Mouse (Mus musculus): Measurements from ENCODE around the gene Hist1h2bm. TPM values are rescaled to one million over a fixed set of nuclear protein-coding genes. Genes with fewer than 3 reads are reported as not detected.
"Not testable (repeated sequence)": the region's sequence is repeated elsewhere in the genome, so short reads cannot be mapped to it uniquely, and the experiment has no call there.

The Hist1h2bm gene
- polyA plus RNA-seq (2015; fragmentation: Nextera tagmentation; extraction: Ambion mirVana): 2.1 and 2.6 TPM in 2 replicates

DNA sequence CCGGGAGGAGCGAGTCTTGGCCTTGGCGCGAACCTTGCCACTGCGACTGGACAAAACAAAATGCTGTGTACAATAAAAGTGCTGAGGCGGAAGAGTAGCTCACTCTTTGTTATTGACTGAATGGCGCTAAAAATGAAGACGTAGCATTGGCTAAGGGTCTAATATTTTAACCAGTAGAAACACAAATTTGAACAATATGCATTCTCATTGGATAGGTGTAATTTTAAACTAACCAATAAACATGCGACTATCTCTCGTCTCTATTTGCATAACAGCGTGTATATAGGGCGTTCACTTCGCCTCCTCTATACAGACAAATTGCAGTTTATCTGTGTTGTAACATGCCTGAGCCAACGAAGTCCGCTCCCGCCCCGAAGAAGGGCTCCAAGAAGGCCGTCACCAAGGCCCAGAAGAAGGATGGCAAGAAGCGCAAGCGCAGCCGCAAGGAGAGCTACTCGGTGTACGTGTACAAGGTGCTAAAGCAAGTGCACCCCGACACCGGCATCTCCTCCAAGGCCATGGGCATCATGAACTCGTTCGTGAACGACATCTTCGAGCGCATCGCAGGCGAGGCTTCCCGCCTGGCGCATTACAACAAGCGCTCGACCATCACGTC is at the start of gene Hist1h2bm:
Gene Hist1h2bm (plus strand): TSS at position 288 of the 616 bp plus-strand sequence.
- not testable (repeated sequence) for H3K9me3 ChIP-seq, H3K27me3 ChIP-seq, H3K36me3 ChIP-seq
- peak within 1 kb of the TSS; percentile 67 for H3K9ac ChIP-seq (replicated peaks)
- peak within 1 kb of the TSS; percentile 45 for H3K4me3 ChIP-seq
- ATAC-seq (replicated peaks): peak; percentile 98
- peak within 1 kb of the TSS; percentile 64 for H3K4me2 ChIP-seq (replicated peaks)
- peak within 1 kb of the TSS; percentile 94 for H3K27ac ChIP-seq (replicated peaks)
- peaks cover 40% of the 10 kb centered on the region for H3K4me1 ChIP-seq
- WGBS: under 1% methylated on average over 37 of the region's 37 CpGs

DNA sequence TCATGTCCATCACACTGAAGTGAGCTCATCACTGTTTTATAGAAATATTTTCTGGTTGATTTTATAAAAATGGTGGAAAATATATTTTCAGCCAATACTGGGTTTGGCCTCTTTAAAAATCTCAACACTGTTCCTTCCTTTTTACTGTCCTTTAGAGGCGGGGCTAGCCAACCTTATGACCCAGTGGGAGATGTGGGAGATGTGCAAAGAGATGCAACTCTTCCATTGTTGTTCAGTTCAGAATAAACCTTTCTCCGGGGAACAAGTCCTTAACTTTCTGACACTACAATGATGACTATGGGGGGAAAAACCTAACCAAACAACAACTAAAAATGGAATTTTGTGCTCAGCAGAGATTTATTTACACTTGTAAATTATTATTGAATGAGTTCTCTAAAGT is 44.5 kb upstream of the Hist1h2bm start, which contains the start of gene Olfr1360:
Gene Olfr1360 (minus strand): TSS at position 101 of the 400 bp plus-strand sequence.
- H3K27ac ChIP-seq (replicated peaks): no peak within 1 kb of the TSS
- H3K4me1 ChIP-seq: no peaks in the 10 kb centered on the region
- H3K4me2 ChIP-seq (replicated peaks): no peak within 1 kb of the TSS
- H3K9ac ChIP-seq (replicated peaks): no peak within 1 kb of the TSS
- no peaks in the 10 kb centered on the region for H3K27me3 ChIP-seq
- H3K4me3 ChIP-seq: no peak within 1 kb of the TSS
- H3K9me3 ChIP-seq: no peaks in the 10 kb centered on the region
- 76% methylated on average over 2 of the region's 2 CpGs for WGBS
- no peaks in the 10 kb centered on the region for H3K36me3 ChIP-seq
- no peak for ATAC-seq (replicated peaks)

DNA sequence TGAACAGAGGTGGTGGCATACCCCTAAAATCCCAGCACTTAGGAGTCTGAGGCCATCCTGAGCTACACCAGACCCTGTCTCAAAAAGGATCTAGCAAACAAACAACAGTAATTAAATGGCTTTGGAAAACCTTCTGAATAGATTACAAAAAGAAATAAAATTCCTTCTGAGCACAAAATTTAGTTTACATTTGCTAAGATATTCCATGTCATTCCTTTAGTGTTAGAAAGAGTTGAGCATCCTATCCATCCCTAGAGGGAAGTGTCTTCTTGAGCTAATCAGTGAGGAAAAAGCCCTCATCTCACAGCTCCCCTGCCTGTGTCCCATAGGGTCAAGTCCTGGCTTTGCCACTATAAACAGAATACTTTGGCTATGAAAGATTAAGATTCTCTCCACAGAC is 24.0 kb upstream of the Hist1h2bm start, which contains the start of gene Olfr1359:
Gene Olfr1359 (plus strand): TSS at position 301 of the 400 bp plus-strand sequence.
- Histone ChIP-seq H3K4me3 (no peak within 1 kb of the TSS), H3K4me2 (replicated peaks) (no peak within 1 kb of the TSS), H3K27me3 (no peaks in the 10 kb centered on the region), H3K9me3 (no peaks in the 10 kb centered on the region), H3K36me3 (no peaks in the 10 kb centered on the region), H3K4me1 (no peaks in the 10 kb centered on the region), H3K27ac (replicated peaks) (no peak within 1 kb of the TSS), H3K9ac (replicated peaks) (no peak within 1 kb of the TSS)
- ATAC-seq (replicated peaks): no peak

DNA sequence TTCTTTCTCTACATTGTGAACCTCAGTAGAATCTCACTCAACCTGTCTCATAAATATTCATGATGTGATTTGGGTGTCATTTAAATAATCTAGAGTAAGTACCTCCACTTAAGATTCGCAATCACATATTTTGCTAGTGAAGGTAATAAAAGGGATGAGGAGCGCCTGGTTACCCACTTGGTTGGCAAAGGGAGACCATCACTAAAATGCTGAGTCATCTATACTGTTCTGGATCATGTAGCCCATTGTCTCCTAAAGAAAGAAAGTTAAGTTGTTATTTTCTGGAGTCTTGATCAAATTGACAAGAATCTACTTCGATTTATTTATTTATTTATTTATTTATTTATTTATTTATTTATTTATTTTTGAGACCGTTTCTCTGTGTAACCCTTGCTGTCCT is 15.2 kb upstream of the Hist1h2bm start:
- H3K4me3 ChIP-seq: no peak overlapping the region
- no peak overlapping the region for H3K27ac ChIP-seq (replicated peaks)
- no peak for ATAC-seq (replicated peaks)
- 71% methylated on average over 4 of the region's 4 CpGs for WGBS
- H3K4me2 ChIP-seq (replicated peaks): no peak overlapping the region
- H3K36me3 ChIP-seq: no peaks in the 10 kb centered on the region
- no peak overlapping the region for H3K9ac ChIP-seq (replicated peaks)
- H3K9me3 ChIP-seq: no peaks in the 10 kb centered on the region
- H3K27me3 ChIP-seq: no peaks in the 10 kb centered on the region
- peaks cover 5% of the 10 kb centered on the region for H3K4me1 ChIP-seq

DNA sequence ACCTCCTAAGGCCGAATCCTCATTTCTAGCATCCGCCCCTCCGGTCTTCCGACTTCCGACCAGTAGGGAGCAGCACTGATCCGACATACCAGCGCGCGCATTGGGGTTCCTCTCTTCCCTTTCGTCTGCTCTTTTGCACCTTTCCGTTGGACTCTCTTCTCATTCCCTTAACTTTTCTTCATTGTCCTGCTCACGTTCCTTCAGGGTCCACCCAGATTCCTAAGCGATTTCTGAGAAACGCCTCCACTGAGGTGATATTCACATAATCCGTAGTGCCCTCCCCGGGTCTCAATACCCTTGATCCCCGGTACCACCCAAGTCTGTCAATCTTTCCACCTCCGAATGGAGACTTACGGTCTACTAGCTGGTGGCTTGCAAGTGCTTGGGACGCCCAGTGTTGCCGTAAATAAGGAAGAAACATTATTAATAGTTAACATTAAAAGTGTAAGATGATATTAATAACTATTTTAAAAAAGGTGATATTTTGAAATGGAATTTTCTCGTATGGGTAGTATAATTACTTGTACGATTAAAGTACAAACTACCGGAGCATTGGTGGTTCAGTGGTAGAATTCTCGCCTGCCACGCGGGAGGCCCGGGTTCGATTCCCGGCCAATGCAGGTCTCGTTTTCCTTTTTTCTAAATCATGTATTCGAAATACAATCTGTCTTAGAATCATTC is 11.7 kb upstream of the Hist1h2bm start:
- no peaks in the 10 kb centered on the region for H3K36me3 ChIP-seq
- H3K27me3 ChIP-seq: no peaks in the 10 kb centered on the region
- H3K9me3 ChIP-seq: no peaks in the 10 kb centered on the region
- ATAC-seq (replicated peaks): peak; percentile 84
- H3K4me2 ChIP-seq (replicated peaks): peak overlapping the region; percentile 60
- WGBS: 1% methylated on average over 32 of the region's 32 CpGs
- peak overlapping the region; percentile 89 for H3K27ac ChIP-seq (replicated peaks)
- H3K9ac ChIP-seq (replicated peaks): peak overlapping the region; percentile 57
- H3K4me3 ChIP-seq: peak overlapping the region; percentile 77
- peaks cover 9% of the 10 kb centered on the region for H3K4me1 ChIP-seq

DNA sequence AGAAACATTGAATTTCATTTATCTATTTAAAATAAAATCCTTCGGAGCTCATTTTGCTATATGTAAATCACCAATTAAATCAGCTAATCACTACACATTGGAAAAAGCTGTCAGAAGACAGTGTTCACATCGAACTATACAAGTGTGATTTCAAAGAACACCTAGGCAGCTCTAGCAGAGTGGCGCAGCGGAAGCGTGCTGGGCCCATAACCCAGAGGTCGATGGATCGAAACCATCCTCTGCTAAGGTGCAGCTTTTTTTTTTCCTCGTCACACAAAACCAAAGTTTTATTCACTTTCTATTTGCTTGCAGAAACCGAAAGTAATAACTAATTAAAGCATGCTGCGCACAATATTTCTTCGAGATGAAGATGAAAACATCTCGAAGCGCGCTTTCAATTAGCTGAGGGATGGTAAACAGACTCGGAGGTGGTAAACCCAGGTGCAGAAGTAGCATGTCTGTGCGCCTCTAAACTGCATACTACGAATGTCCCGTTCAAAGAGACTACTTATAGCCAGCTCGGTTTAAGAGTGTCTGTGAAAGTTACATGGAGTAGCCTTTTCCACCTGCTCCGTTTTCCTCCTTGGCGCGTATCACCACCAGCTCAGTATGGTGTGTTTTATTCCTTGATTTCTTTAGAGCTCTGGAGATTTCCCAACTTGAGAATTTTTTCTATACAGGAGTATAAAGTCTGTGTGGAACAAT is 10.9 kb upstream of the Hist1h2bm start:
- 2% methylated on average over 22 of the region's 22 CpGs for WGBS
- Histone ChIP-seq H3K4me2 (replicated peaks) (peak overlapping the region; percentile 60), H3K27me3 (no peaks in the 10 kb centered on the region)

DNA sequence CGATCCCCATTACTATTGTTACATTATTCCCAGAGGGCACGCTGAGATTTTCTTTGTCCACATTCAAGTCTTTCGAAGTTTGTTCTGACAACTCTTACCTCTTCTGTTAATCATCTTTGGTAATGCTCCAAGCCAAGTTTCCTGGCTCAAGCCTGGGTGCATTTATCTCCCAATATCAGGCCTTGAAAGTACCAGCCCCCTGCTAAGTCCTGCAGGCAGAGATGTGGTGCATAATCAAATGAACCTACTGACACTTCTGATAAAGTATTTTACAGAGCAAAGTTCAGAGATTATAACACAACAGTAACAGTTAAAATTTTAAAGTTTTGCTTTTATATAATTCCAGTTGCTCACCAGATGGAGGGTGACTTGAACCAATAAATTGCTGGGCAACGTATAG is 10.1 kb upstream of the Hist1h2bm start:
- Histone ChIP-seq H3K27ac (replicated peaks) (no peak overlapping the region), H3K36me3 (no peaks in the 10 kb centered on the region), H3K4me1 (peaks cover 15% of the 10 kb centered on the region), H3K27me3 (no peaks in the 10 kb centered on the region), H3K9me3 (no peaks in the 10 kb centered on the region), H3K4me3 (peak overlapping the region; percentile 77), H3K9ac (replicated peaks) (no peak overlapping the region; the same call in 1 of the 2 replicates), H3K4me2 (replicated peaks) (peak overlapping the region; percentile 60)
- WGBS: 25% methylated on average over 4 of the region's 4 CpGs
- no peak for ATAC-seq (replicated peaks)

More for the DNA sequence above, 10.9 kb upstream of the Hist1h2bm start:
- Histone ChIP-seq H3K4me1 (peaks cover 14% of the 10 kb centered on the region), H3K9ac (replicated peaks) (peak overlapping the region; percentile 49), H3K4me3 (peak overlapping the region; percentile 77), H3K9me3 (no peaks in the 10 kb centered on the region), H3K36me3 (no peaks in the 10 kb centered on the region), H3K27ac (replicated peaks) (0 out of 2 replicates have a peak overlapping the region, but pooled peaks have one; percentile 11)
- peak; percentile 85 for ATAC-seq (replicated peaks)

DNA sequence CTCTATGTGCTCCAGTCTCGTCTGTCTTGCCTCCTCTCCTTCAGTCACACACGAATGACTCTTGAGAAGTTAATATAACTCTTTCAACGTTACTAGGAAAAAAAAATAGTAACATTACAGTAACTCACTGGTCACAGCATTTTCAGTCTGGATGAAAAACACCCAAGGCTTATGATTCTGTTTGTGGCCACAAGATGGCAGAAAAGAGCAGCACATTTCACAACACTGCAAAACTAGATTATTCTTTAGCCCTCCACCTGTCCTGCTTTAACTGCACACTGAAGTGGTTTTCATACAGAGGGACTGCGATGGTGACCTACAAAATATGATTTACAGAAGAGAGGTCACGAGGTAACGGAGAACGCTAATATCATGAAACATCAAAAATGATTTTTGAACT is 7.1 kb upstream of the Hist1h2bm start:
- Histone ChIP-seq H3K9ac (replicated peaks) (peak overlapping the region; percentile 50), H3K27me3 (no peaks in the 10 kb centered on the region), H3K9me3 (no peaks in the 10 kb centered on the region), H3K4me1 (peaks cover 33% of the 10 kb centered on the region), H3K4me2 (replicated peaks) (peak overlapping the region; percentile 91), H3K27ac (replicated peaks) (peak overlapping the region; percentile 98), H3K4me3 (peak overlapping the region; percentile 48), H3K36me3 (no peaks in the 10 kb centered on the region)
- WGBS: under 1% methylated on average over 7 of the region's 7 CpGs
- no peak for ATAC-seq (replicated peaks)

DNA sequence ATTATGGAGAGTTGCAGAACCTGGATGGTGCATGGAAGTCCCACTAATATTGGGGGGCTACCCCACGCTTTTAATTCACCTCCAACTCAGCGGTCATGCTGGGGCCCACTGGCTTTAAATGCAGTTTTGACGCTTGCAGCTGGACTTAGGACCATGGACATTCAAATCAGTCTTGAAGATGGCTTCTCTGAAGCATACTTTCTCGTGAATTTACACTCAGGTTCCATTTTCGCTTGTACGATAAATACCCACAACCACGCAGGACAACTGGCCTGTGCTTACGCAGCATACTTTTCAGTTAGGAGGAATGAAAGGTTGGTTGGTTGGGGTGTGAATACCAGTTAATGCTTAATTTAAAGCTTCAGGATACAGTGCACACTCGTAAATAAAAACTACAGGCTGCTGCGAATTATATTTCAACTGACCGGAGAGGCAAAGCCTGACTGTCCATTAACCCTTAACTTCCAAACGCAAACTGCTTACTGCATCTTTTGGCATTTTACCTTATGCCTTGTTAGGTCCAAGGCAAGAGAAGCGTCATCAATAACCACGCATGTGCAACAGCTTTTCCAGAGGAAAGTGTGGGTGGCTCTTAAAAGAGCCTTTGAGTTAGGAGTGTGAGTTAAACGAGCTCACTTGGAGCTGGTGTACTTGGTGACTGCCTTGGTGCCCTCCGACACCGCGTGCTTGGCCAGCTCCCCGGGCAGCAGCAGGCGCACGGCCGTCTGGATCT is 6.5 kb upstream of the Hist1h2bm start:
- H3K9ac ChIP-seq (replicated peaks): peak overlapping the region; percentile 50
- peak overlapping the region; percentile 98 for H3K27ac ChIP-seq (replicated peaks)
- peak overlapping the region; percentile 91 for H3K4me2 ChIP-seq (replicated peaks)
- ATAC-seq (replicated peaks): no peak; the same call in 1 of the 2 replicates
- H3K27me3 ChIP-seq: no peaks in the 10 kb centered on the region
- H3K4me1 ChIP-seq: peaks cover 36% of the 10 kb centered on the region
- H3K9me3 ChIP-seq: no peaks in the 10 kb centered on the region
- WGBS: under 1% methylated on average over 22 of the region's 22 CpGs
- no peaks in the 10 kb centered on the region for H3K36me3 ChIP-seq
- peak overlapping the region; percentile 48 for H3K4me3 ChIP-seq

DNA sequence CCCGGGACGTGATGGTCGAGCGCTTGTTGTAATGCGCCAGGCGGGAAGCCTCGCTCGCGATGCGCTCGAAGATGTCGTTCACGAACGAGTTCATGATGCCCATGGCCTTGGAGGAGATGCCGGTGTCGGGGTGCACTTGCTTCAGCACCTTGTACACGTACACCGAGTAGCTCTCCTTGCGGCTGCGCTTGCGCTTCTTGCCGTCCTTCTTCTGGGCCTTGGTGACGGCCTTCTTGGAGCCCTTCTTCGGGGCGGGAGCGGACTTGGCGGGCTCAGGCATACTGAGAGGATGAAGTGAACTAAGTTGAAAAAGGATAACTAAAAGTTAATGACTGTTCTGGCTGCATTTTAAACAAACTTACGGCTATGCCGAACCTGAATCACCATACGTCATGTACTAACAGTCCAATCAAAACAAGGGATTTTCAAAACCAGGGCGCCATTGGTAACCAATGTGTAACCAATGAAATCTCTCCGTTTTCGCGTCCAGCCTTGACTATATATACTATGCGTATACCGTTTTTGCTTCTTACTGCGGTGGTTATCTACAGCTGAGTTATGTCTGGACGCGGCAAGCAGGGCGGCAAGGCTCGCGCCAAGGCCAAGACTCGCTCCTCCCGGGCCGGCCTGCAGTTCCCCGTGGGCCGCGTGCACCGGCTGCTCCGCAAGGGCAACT is 5.8 kb upstream of the Hist1h2bm start, which contains the start of the genes Hist1h2bl and Hist1h2ai:
Gene Hist1h2bl (minus strand): TSS at position 280 of the 676 bp plus-strand sequence.
Gene Hist1h2ai (plus strand): TSS at position 559 of the 676 bp plus-strand sequence.
- H3K4me3 ChIP-seq: peak within 1 kb of the TSS; percentile 48
- under 1% methylated on average over 33 of the region's 50 CpGs for WGBS
- ATAC-seq (replicated peaks): peak; percentile 95
- peak within 1 kb of the TSS; percentile 98 for H3K27ac ChIP-seq (replicated peaks)
- H3K4me1 ChIP-seq: peaks cover 42% of the 10 kb centered on the region
- not testable (repeated sequence) for H3K9me3 ChIP-seq, H3K36me3 ChIP-seq, H3K27me3 ChIP-seq
- peak within 1 kb of the TSS; percentile 91 for H3K4me2 ChIP-seq (replicated peaks)
- peak within 1 kb of the TSS; percentile 69 for H3K9ac ChIP-seq (replicated peaks)

Measured in forebrain, embryonic 15.5 days (tissue).